Mouse (Mus musculus): Measurements from ENCODE around the gene Smad6. TPM values are rescaled to one million over a fixed set of nuclear protein-coding genes. Genes with fewer than 3 reads are reported as not detected.

The Smad6 gene
- total RNA-seq, 2 experiments from 2014 or later = 0.96 to 1.3 TPM

DNA sequence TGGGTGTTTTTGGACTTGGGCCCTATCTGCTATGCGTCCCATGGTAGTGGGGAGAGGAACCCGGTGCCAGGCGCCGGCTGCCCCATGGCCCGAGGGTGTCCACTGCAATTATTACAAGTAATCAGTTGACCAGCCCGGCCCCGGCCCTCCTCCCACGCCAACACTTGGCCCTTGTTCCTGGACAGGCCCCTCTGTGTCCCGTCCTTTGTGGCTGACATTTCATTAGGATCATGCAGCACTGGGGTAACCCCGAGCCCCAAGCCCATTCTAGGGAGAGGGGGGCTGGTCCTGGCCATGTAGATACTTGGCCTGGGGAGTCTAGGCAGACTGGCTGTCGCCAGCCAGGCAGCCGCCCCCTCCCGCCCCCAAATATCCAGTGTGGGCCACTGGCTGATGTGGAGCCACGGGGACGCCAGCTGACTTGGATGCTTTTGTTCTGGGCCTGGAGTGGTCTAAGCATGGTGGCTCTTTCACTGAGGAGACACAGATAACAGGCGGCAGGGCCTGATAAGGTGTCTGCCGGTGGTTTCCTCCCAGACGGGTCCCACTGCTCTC, 102.8 kb downstream of the Smad6 start:
- ATAC-seq (ENCODE audit: poor library complexity, severe bottlenecking) = no peak

DNA sequence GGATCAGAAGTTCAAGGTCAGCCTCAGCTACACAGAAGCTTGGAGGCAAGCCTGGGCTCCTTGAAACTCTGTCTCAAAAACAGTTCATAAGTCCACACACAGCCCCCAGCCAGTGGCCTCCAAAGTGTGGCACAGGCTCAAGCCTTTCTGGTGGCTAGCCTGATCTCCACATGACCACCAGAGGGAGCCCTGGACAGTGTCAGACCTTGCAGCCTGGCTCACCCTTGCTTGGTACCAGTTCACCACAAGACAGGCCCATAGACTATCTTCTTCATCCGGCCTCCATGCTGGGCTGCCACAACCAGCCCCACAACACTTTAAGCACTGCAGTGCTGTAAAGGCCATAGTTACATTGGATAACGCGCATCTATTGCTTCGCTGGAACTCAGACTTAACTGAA, 103.6 kb downstream of the Smad6 start:
- ATAC-seq (ENCODE audit: poor library complexity, severe bottlenecking) = peak; percentile 77

DNA sequence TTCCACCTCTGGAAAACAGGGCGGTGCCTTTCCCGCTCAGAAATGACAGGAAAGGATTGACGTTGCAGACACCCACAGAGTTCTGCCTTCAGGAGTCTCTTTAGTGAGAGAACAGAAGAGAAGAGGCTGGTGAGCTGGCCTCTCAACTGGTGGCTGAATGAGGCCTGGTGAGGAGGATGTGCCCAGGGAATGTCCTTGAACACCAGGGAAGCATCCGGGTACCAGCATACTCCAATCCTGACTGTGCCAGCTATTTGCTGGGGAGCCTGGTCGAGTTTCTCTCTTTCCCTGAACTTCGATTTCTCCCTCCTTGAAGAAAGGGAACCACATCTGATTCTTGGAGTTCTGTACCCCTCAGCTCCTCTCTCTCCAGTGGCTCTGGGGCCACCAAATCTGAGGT, 105.4 kb downstream of the Smad6 start:
- no peak for ATAC-seq (ENCODE audit: poor library complexity, severe bottlenecking)

DNA sequence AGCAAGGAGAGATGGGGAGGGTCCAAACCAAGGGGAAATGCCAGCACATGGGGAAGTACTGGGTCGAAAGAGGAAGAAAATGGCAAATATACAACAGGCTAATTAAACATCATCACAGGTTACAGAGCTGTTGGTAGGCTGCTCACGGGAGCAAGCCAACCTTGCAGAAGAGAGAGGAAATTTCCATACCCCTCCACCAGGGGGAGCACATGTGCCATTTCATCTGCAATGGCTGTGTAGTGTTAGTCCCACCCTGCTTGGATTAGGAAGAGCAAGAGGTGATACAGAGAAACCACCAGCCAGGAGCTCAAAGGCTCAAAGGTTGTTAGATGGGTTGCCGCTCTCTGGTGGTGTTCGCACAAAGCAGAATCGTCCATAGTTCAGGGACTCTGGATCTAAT, 105.9 kb downstream of the Smad6 start:
- peak; percentile 47 for ATAC-seq (ENCODE audit: poor library complexity, severe bottlenecking)

DNA sequence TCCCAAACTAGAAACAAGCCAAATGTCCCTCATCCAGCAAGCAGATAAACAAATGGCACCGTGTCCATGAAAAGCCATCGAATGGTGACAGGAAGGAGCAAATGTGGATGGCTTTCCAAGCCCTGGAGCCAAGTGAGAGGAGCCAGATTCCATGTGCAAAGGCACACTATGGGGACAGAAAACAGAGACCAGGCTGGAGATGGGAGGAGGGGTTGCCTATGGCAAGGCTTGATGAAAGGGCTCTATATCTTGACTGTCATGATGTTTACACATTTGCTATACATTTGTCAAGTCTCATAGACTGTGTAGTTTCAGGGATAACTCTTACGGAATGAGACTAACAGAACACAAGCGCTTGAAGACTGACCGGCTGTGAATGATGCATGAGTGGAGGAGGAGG, 106.9 kb downstream of the Smad6 start:
- ATAC-seq (ENCODE audit: poor library complexity, severe bottlenecking) = no peak

DNA sequence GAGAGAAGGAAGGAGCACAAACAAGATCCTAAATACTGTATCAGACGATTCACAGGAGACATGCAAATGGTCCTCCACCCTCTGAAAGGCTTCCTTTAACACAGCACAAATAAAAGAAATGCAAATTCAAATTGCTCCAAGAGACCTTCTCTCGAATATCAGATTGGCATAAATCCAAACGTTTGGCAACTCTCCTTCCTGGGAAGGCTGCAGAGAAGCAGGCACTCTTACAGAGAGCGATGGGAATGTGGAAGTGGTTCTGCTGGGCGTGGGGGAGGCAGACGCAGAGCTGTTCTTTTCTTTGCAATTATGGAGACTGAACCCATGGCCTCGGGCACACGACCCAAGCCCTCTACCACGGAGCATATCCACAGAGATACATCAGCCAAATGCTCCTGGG, 109.8 kb downstream of the Smad6 start:
- no peak for ATAC-seq (ENCODE audit: poor library complexity, severe bottlenecking)

DNA sequence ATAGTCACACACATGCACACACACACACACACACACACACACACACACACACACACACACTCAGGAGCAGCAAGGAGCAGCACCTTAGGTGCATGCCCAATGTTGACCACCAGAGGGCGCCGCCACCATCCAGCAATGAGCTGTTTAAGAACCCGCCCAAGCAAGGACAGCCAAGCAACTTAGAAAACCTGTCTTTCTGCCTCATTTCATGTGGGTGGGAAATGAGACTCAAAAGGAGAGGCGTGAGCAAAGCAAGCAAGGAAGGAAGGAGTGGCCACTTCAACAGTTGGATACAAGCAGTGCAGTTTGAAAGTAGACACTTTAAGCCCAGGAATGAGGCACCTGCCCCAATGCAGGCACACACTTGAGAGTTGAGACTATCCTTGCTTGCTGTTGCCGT, 112.2 kb downstream of the Smad6 start:
- ATAC-seq (ENCODE audit: poor library complexity, severe bottlenecking) = no peak

DNA sequence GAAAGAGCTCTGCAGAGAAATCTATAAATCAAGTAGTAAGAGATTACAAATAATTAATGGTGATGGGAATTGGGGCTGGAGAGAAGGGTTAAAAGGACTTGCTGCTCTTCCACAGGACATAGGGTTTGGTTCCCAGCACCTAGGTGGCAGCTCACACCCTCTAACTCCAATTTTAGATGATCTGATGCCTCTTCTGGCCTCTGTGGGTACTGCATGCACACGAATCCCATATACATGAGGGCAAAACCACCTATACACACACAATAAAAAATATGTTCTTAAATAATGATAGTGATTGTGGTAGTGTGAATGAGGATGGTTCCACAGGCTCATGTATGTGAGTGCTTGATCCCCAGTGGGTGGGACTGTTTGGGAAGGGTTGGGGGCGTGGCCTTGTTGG, 117.3 kb downstream of the Smad6 start:
- no peak for ATAC-seq (ENCODE audit: poor library complexity, severe bottlenecking)

Other genes starting within 250 kb of the Smad6 start
- gene Lctl, start 95.1 kb upstream of the Smad6 start, total RNA-seq (2015) = not detected in 2 replicates
- gene Lctl, start 95.1 kb upstream of the Smad6 start, total RNA-seq (2017) = not detected in 2 replicates
- gene Zwilch, start 151.0 kb upstream of the Smad6 start, total RNA-seq (2015) = 22.3 and 26.7 TPM in 2 replicates
- gene Zwilch, start 151.0 kb upstream of the Smad6 start, total RNA-seq (2017) = 76.4 and 109 TPM in 2 replicates
- 2,055 and 2,225 TPM in 2 replicates for gene Rpl4, start 151.3 kb upstream of the Smad6 start, total RNA-seq (2015)
- 1,695 and 1,727 TPM in 2 replicates for gene Rpl4, start 151.3 kb upstream of the Smad6 start, total RNA-seq (2017)
- gene Snapc5, start 157.2 kb upstream of the Smad6 start, total RNA-seq (2015) = 25.6 and 31.7 TPM in 2 replicates
- gene Snapc5, start 157.2 kb upstream of the Smad6 start, total RNA-seq (2017) = 70.1 and 76.7 TPM in 2 replicates
- 0.34 TPM in 1 of 2 replicates, not detected in the other for gene Uchl4, start 213.1 kb upstream of the Smad6 start, total RNA-seq (2015)
- 0.16 and 0.48 TPM in 2 replicates for gene Uchl4, start 213.1 kb upstream of the Smad6 start, total RNA-seq (2017)
- gene Map2k1, start 231.6 kb upstream of the Smad6 start, total RNA-seq (2015) = 79.7 and 92.9 TPM in 2 replicates
- 114 and 117 TPM in 2 replicates for gene Map2k1, start 231.6 kb upstream of the Smad6 start, total RNA-seq (2017)

All from megakaryocyte, adult 5-6 weeks (primary cell).